Mouse (Mus musculus): Measurements from ENCODE around the gene Th. TPM values are rescaled to one million over a fixed set of nuclear protein-coding genes. Genes with fewer than 3 reads are reported as not detected.

Th gene
- total and polyA plus RNA-seq, 3 experiments, result 0.27 TPM; not detected in 2

- Histone ChIP-seq H3K9ac (ENCODE audit: low read depth, low read length) (no peak overlapping the region), H3K36me3 (ENCODE audit: control insufficient read depth, insufficient read depth, low read length) (no peaks in the 10 kb centered on the region), H3K79me2 (replicated peaks; ENCODE audit: control insufficient read depth, insufficient read depth, low read length) (no peaks in the 10 kb centered on the region), H3K27me3 (ENCODE audit: control insufficient read depth, insufficient read depth, low read length) (no peaks in the 10 kb centered on the region), H3K27ac (no peak overlapping the region), H3K4me1 (ENCODE audit: control insufficient read depth, insufficient read depth, low read length) (no peaks in the 10 kb centered on the region), H3K4me3 (no peak overlapping the region)
- intact Hi-C loops (cut with DNase I), result no loop called here
- WGBS, result 68% methylated on average over 2 of the region's 2 CpGs
- no peak for TF ChIP-seq POLR2A (IDR thresholded peaks at IDR 0.05; ENCODE audit: insufficient read depth, low read depth, low read length)
- TF ChIP-seq EP300 (IDR thresholded peaks at IDR 0.05; ENCODE audit: insufficient read depth, low read depth, low read length), result no peak
- TF ChIP-seq CTCF (IDR thresholded peaks at IDR 0.05), result no peak
- DNase-seq, result no peak
Observed at GRCm38 (mm10) chr7:142910104-142910503, 20.8 kb downstream of the Th start.

DNA sequence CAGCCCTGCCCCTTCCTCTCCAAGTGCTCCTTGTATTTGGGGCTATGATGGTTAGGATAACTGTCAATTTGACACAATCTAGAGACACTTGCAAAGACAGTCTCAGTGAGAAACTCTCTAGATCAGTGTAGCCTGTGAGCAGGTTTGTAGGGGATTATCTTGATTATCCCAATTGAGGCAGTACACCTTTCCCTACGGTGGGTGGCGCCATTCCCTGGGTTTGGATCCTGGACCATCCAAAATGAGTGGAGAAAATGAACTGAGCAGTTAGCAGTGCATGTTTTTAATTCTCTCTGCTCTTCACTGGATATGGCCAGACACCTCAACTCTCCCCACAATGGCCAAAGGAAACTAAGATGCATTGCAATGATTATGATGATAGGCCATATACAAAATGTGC, 21.3 kb downstream of the Th start:
- Histone ChIP-seq H3K9ac (ENCODE audit: low read depth, low read length) (no peak overlapping the region), H3K27me3 (ENCODE audit: control insufficient read depth, insufficient read depth, low read length) (no peaks in the 10 kb centered on the region), H3K27ac (no peak overlapping the region), H3K4me1 (ENCODE audit: control insufficient read depth, insufficient read depth, low read length) (no peaks in the 10 kb centered on the region), H3K36me3 (ENCODE audit: control insufficient read depth, insufficient read depth, low read length) (no peaks in the 10 kb centered on the region), H3K79me2 (replicated peaks; ENCODE audit: control insufficient read depth, insufficient read depth, low read length) (no peaks in the 10 kb centered on the region), H3K4me3 (no peak overlapping the region)
- TF ChIP-seq EP300 (IDR thresholded peaks at IDR 0.05; ENCODE audit: insufficient read depth, low read depth, low read length) (no peak), POLR2A (IDR thresholded peaks at IDR 0.05; ENCODE audit: insufficient read depth, low read depth, low read length) (no peak)
- intact Hi-C loops (cut with DNase I), result no loop called here
- no peak for DNase-seq
- 31% methylated on average over 2 of the region's 2 CpGs for WGBS

DNA sequence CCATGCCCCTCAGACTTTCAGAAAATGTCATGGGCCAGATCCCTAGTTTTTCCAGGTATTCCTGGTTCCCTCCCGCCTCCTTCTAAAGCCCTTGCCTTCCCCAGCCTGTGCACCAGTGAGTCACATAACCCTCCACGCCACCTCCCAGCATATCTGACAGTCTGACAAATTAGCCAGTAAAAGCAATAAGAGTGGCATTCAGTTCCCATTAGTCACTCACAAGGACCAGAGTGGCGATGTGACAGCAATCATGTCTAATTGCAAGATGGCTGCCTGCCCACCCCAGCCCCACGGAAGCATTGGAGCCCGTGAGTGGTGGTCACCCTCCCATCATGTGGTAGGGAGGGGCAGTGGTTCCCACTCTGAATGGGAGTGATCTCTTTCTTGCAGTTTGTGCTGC, 25.3 kb downstream of the Th start:
- Histone ChIP-seq H3K4me3 (no peak overlapping the region), H3K36me3 (ENCODE audit: control insufficient read depth, insufficient read depth, low read length) (no peaks in the 10 kb centered on the region), H3K9ac (ENCODE audit: low read depth, low read length) (no peak overlapping the region), H3K79me2 (replicated peaks; ENCODE audit: control insufficient read depth, insufficient read depth, low read length) (no peaks in the 10 kb centered on the region), H3K4me1 (ENCODE audit: control insufficient read depth, insufficient read depth, low read length) (no peaks in the 10 kb centered on the region), H3K27ac (no peak overlapping the region), H3K27me3 (ENCODE audit: control insufficient read depth, insufficient read depth, low read length) (no peaks in the 10 kb centered on the region)
- 69% methylated on average over 5 of the region's 5 CpGs for WGBS
- DNase-seq, result no peak
- intact Hi-C loops (cut with DNase I), result no loop called here
- TF ChIP-seq CTCF (IDR thresholded peaks at IDR 0.05) (no peak), POLR2A (IDR thresholded peaks at IDR 0.05; ENCODE audit: insufficient read depth, low read depth, low read length) (no peak), EP300 (IDR thresholded peaks at IDR 0.05; ENCODE audit: insufficient read depth, low read depth, low read length) (no peak)

- H3K27me3 ChIP-seq (ENCODE audit: control insufficient read depth, insufficient read depth, low read length), result no peaks in the 10 kb centered on the region
- no peak overlapping the region for H3K4me3 ChIP-seq
- no peak overlapping the region for H3K9ac ChIP-seq (ENCODE audit: low read depth, low read length)
- TF ChIP-seq POLR2A (IDR thresholded peaks at IDR 0.05; ENCODE audit: insufficient read depth, low read depth, low read length) (no peak), EP300 (IDR thresholded peaks at IDR 0.05; ENCODE audit: insufficient read depth, low read depth, low read length) (no peak), CTCF (IDR thresholded peaks at IDR 0.05) (no peak)
- H3K79me2 ChIP-seq (replicated peaks; ENCODE audit: control insufficient read depth, insufficient read depth, low read length), result no peaks in the 10 kb centered on the region
- H3K4me1 ChIP-seq (ENCODE audit: control insufficient read depth, insufficient read depth, low read length), result no peaks in the 10 kb centered on the region
- intact Hi-C loops (cut with DNase I), result no loop called here
- H3K27ac ChIP-seq, result no peak overlapping the region
- DNase-seq, result peak in 1 of 2 experiments; percentile 6
- H3K36me3 ChIP-seq (ENCODE audit: control insufficient read depth, insufficient read depth, low read length), result no peaks in the 10 kb centered on the region
- WGBS, result 75% methylated on average over 7 of the region's 7 CpGs
Observed at GRCm38 (mm10) chr7:142904331-142904730, 26.6 kb downstream of the Th start.

DNA sequence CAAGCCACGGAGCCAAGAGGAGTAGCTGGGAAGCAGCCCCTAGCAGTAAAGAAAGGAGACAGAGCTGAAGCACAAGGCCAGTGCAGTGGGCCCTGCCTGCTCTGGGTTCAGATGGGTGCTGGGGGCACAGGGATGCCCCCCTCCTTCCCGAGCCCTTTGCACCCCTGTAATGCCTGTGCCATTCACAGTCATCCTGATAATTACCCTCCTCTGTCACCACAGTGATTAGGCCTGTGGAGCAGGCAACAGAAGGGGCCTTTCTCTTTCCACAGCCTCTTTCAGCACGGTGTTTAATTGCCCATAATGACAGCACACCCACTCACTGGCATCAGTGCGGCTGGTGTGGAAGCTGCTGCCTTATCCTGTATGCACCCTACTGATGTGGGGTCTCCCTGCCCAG, 28.0 kb downstream of the Th start:
- Histone ChIP-seq H3K9ac (ENCODE audit: low read depth, low read length) (no peak overlapping the region), H3K36me3 (ENCODE audit: control insufficient read depth, insufficient read depth, low read length) (no peaks in the 10 kb centered on the region), H3K27me3 (ENCODE audit: control insufficient read depth, insufficient read depth, low read length) (no peaks in the 10 kb centered on the region), H3K27ac (no peak overlapping the region), H3K4me1 (ENCODE audit: control insufficient read depth, insufficient read depth, low read length) (no peaks in the 10 kb centered on the region), H3K4me3 (no peak overlapping the region), H3K79me2 (replicated peaks; ENCODE audit: control insufficient read depth, insufficient read depth, low read length) (no peaks in the 10 kb centered on the region)
- DNase-seq, result no peak
- intact Hi-C loops (cut with DNase I), result no loop called here
- 58% methylated on average over 4 of the region's 4 CpGs for WGBS
- TF ChIP-seq EP300 (IDR thresholded peaks at IDR 0.05; ENCODE audit: insufficient read depth, low read depth, low read length), result no peak
- no peak for TF ChIP-seq POLR2A (IDR thresholded peaks at IDR 0.05; ENCODE audit: insufficient read depth, low read depth, low read length)
- TF ChIP-seq CTCF (IDR thresholded peaks at IDR 0.05), result no peak

- no peaks in the 10 kb centered on the region for H3K79me2 ChIP-seq (replicated peaks; ENCODE audit: control insufficient read depth, insufficient read depth, low read length)
- no peaks in the 10 kb centered on the region for H3K36me3 ChIP-seq (ENCODE audit: control insufficient read depth, insufficient read depth, low read length)
- no peak for TF ChIP-seq EP300 (IDR thresholded peaks at IDR 0.05; ENCODE audit: insufficient read depth, low read depth, low read length)
- TF ChIP-seq CTCF (IDR thresholded peaks at IDR 0.05), result no peak
- TF ChIP-seq POLR2A (IDR thresholded peaks at IDR 0.05; ENCODE audit: insufficient read depth, low read depth, low read length), result no peak
- H3K4me1 ChIP-seq (ENCODE audit: control insufficient read depth, insufficient read depth, low read length), result no peaks in the 10 kb centered on the region
- H3K27ac ChIP-seq, result no peak overlapping the region
- no peak overlapping the region for H3K9ac ChIP-seq (ENCODE audit: low read depth, low read length)
- WGBS, result 73% methylated on average over 7 of the region's 7 CpGs
- intact Hi-C loops (cut with DNase I), result no loop called here
- no peaks in the 10 kb centered on the region for H3K27me3 ChIP-seq (ENCODE audit: control insufficient read depth, insufficient read depth, low read length)
- peak in 1 of 2 experiments; percentile 8 for DNase-seq
- no peak overlapping the region for H3K4me3 ChIP-seq
Observed at GRCm38 (mm10) chr7:142901774-142902173, 29.2 kb downstream of the Th start.
